Comparison of ENCODE assay signal across 8 mouse cellular contexts in the genomic region with DNA sequence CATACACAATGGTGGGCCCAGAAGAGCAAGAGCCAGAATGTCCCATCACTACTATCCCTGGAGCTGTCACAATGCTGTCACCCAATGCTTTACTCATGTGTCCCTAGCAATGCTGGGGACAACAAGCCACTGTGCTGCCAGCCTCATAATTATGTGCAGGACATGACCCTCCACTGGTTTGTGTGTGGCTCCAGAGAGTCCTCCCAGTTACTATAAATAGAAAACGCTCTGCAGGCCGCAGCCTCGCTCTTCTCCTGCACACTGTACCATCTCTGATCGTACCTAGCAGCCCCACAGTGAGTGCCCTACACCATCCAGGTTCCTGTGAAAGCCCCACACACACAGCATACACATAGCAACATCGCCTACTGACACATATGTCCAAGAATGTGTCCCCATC. TPM values are rescaled to one million over a fixed set of nuclear protein-coding genes. Genes with fewer than 3 reads are reported as not detected.
DNase-seq lines count a peak whose midpoint lies in the region; ATAC-seq and TF ChIP-seq lines count a peak whose summit lies in the region.

No protein-coding gene starts in this region.

- H3K9ac ChIP-seq in lung, embryonic 15.5 days = no peak overlapping the region
- no peak overlapping the region for H3K9ac ChIP-seq in heart, postnatal 0 days (replicated peaks; ENCODE audit: low read depth, low read length)
- H3K9ac ChIP-seq in neural tube, embryonic 13.5 days = peak overlapping the region; percentile 74

- peaks cover 25% of the 10 kb centered on the region for H3K4me1 ChIP-seq in lung, embryonic 15.5 days
- peaks cover 6% of the 10 kb centered on the region; the same call in 1 of the 2 replicates for H3K4me1 ChIP-seq in heart, postnatal 0 days (ENCODE audit: control insufficient read depth, insufficient read depth)
- peaks cover 24% of the 10 kb centered on the region for H3K4me1 ChIP-seq in neural tube, embryonic 13.5 days (replicated peaks)

- TF ChIP-seq EP300 in heart, postnatal 0 days (IDR thresholded peaks at IDR 0.05; ENCODE audit: low read depth) = 0 out of 2 replicates have a peak, but pooled peaks have one; percentile 28

- H3K9me3 ChIP-seq in lung, embryonic 15.5 days = no peaks in the 10 kb centered on the region
- no peaks in the 10 kb centered on the region for H3K9me3 ChIP-seq in heart, postnatal 0 days (replicated peaks; ENCODE audit: control insufficient read depth, low read length)
- H3K9me3 ChIP-seq in neural tube, embryonic 13.5 days = no peaks in the 10 kb centered on the region

- 63% methylated on average over 5 of the region's 5 CpGs for WGBS in lung, embryonic 15.5 days
- 31% methylated on average over 5 of the region's 5 CpGs for WGBS in heart, postnatal 0 days
- 75% methylated on average over 5 of the region's 5 CpGs for WGBS in neural tube, embryonic 13.5 days

- H3K4me3 ChIP-seq in lung, embryonic 15.5 days = peak overlapping the region; percentile 61
- H3K4me3 ChIP-seq in heart, postnatal 0 days (ENCODE audit: low read depth, low read length) = 0 out of 2 replicates have a peak overlapping the region, but pooled peaks have one; percentile 81
- H3K4me3 ChIP-seq in neural tube, embryonic 13.5 days = peak overlapping the region; percentile 4; the same call in 1 of the 2 replicates

- peak overlapping the region; percentile 58 for H3K27ac ChIP-seq in lung, embryonic 15.5 days
- peak overlapping the region; percentile 79 for H3K27ac ChIP-seq in heart, postnatal 0 days (ENCODE audit: low read depth)
- no peak overlapping the region for H3K27ac ChIP-seq in neural tube, embryonic 13.5 days (replicated peaks)

- H3K36me3 ChIP-seq in lung, embryonic 15.5 days = no peaks in the 10 kb centered on the region
- H3K36me3 ChIP-seq in heart, postnatal 0 days (replicated peaks; ENCODE audit: control insufficient read depth, insufficient read depth, low read length) = no peaks in the 10 kb centered on the region
- H3K36me3 ChIP-seq in neural tube, embryonic 13.5 days = no peaks in the 10 kb centered on the region

- peak; percentile 6; the same call in 1 of the 2 replicates for ATAC-seq in frontal cortex, adult (ENCODE audit: low TSS enrichment)
- ATAC-seq in lung, embryonic 15.5 days (ENCODE audit: borderline replicate concordance, extremely low read depth, low FRiP score, low TSS enrichment) = peak; percentile 44; the same call in 1 of the 2 replicates
- ATAC-seq in heart, postnatal 0 days (ENCODE audit: insufficient read depth, low read depth) = peak; percentile 61
- ATAC-seq in neural tube, embryonic 13.5 days (ENCODE audit: low read depth) = no peak

- peak overlapping the region; percentile 62 for H3K4me2 ChIP-seq in lung, embryonic 15.5 days
- H3K4me2 ChIP-seq in heart, postnatal 0 days (ENCODE audit: low read depth, low read length) = peak overlapping the region; percentile 85
- H3K4me2 ChIP-seq in neural tube, embryonic 13.5 days = peak overlapping the region; percentile 73

- DNase-seq in frontal cortex, postnatal 10 days (ENCODE audit: low spot score in 2 of 2) = no peak
- no peak for DNase-seq in lung, postnatal 14 days
- DNase-seq in heart, postnatal 0 days (ENCODE audit: low spot score) = peak; percentile 83
- DNase-seq in embryo, embryonic 9.5 days (ENCODE audit: extremely low spot score) = no peak
- no peak for DNase-seq in layer of hippocampus, adult 18-20 months (ENCODE audit: low spot score in 2 of 2)

- TF ChIP-seq CTCF in heart, postnatal 0 days (IDR thresholded peaks at IDR 0.05; ENCODE audit: low read depth) = no peak

- no peaks in the 10 kb centered on the region for H3K27me3 ChIP-seq in lung, embryonic 15.5 days
- no peaks in the 10 kb centered on the region for H3K27me3 ChIP-seq in heart, postnatal 0 days (ENCODE audit: control insufficient read depth, insufficient read depth, low read length)
- H3K27me3 ChIP-seq in neural tube, embryonic 13.5 days = no peaks in the 10 kb centered on the region

RNA-seq across cellular contexts. Expression of a gene that starts 1.7 kb away (rescaled TPM):
- polyA plus RNA-seq in lung, embryonic 15.5 days (2015; fragmentation: Nextera tagmentation; extraction: Ambion mirVana) = 115 and 127 TPM in 2 replicates
- total RNA-seq in heart, postnatal 0 days (2014; rRNA removed; ENCODE audit: low replicate concordance) = 97.7 and 118 TPM in 2 replicates
- polyA plus RNA-seq in heart, postnatal 0 days (2015; fragmentation: Nextera tagmentation; extraction: Ambion mirVana) = 94.0 and 96.0 TPM in 2 replicates
- polyA plus RNA-seq in neural tube, embryonic 13.5 days (2015; fragmentation: Nextera tagmentation; extraction: Ambion mirVana) = 89.2 and 92.1 TPM in 2 replicates
- 10 to 100 TPM; 83.6 to 85.4 TPM for total RNA-seq in layer of hippocampus, adult 18-20 months (2021)

RNA-seq across cellular contexts. Expression of a gene that starts 31.0 kb away (rescaled TPM):
- 31.3 and 33.6 TPM in 2 replicates for polyA plus RNA-seq in lung, embryonic 15.5 days (2015; fragmentation: Nextera tagmentation; extraction: Ambion mirVana)
- total RNA-seq in heart, postnatal 0 days (2014; rRNA removed; ENCODE audit: low replicate concordance) = 17.4 and 17.7 TPM in 2 replicates
- 23.5 and 24.0 TPM in 2 replicates for polyA plus RNA-seq in heart, postnatal 0 days (2015; fragmentation: Nextera tagmentation; extraction: Ambion mirVana)
- 29.5 and 32.3 TPM in 2 replicates for polyA plus RNA-seq in neural tube, embryonic 13.5 days (2015; fragmentation: Nextera tagmentation; extraction: Ambion mirVana)
- total RNA-seq in layer of hippocampus, adult 18-20 months (2021) = 10 to 100 TPM; 25.1 to 28.0 TPM

Comparison
In these comparisons a context has a peak if more than half of its experiments do, and no peak if none do; other contexts are left out.
1. H3K4me3 ChIP-seq: peak in every context shown above with its lines; median percentile 81 in heart, postnatal 0 days; 61 in lung, embryonic 15.5 days; 4 in neural tube, embryonic 13.5 days.